ENCODE assay signal across 8 mouse cellular contexts in the genomic region with DNA sequence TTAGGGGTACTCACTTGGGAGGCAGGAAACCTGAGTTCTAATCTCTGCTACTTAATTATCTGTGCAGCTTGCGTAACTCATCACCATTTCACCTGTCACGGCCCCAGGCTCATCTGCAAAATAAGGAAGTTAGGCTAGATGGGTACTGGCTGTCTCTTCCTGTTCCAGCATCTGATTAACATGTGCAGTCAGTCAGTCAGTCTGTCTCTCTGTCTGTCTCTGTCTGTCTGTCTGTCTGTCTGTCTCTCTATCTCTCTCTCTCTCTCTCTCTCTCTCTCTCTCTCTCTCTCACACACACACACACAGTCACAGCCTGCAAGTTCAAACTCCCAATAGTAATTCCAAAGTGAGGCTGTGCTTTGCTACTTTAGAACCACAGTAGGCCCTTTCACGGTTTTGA. TPM values are rescaled to one million over a fixed set of nuclear protein-coding genes. Genes with fewer than 3 reads are reported as not detected.
DNase-seq lines count a peak whose midpoint lies in the region; ATAC-seq and TF ChIP-seq lines count a peak whose summit lies in the region.
"Not testable (repeated sequence)": the region's sequence is repeated elsewhere in the genome, so short reads cannot be mapped to it uniquely, and the experiment has no call there.

No protein-coding gene starts in this region.

- H3K4me1 ChIP-seq in forebrain, embryonic 12.5 days, result peaks cover 15% of the 10 kb centered on the region
- H3K4me1 ChIP-seq in heart, embryonic 16.5 days (ENCODE audit: control insufficient read depth, insufficient read depth, low read length), result peaks cover 10% of the 10 kb centered on the region
- peaks cover 17% of the 10 kb centered on the region for H3K4me1 ChIP-seq in kidney, embryonic 15.5 days
- H3K4me1 ChIP-seq in liver, postnatal 0 days (ENCODE audit: insufficient read depth), result not testable (repeated sequence)
- peaks cover 14% of the 10 kb centered on the region for H3K4me1 ChIP-seq in midbrain, embryonic 15.5 days

- TF ChIP-seq CTCF in liver, postnatal 0 days (IDR thresholded peaks at IDR 0.05; ENCODE audit: low read depth), result not testable (repeated sequence)

- WGBS in forebrain, embryonic 12.5 days, result 43% methylated on average over 3 of the region's 3 CpGs
- WGBS in heart, embryonic 16.5 days, result 18% methylated on average over 3 of the region's 3 CpGs
- WGBS in kidney, embryonic 15.5 days, result 28% methylated on average over 3 of the region's 3 CpGs
- 13% methylated on average over 3 of the region's 3 CpGs for WGBS in liver, postnatal 0 days (ENCODE audit: insufficient replicate concordance)
- 28% methylated on average over 3 of the region's 3 CpGs for WGBS in midbrain, embryonic 15.5 days

- H3K9me3 ChIP-seq in forebrain, embryonic 12.5 days; heart, embryonic 16.5 days (replicated peaks; ENCODE audit: control insufficient read depth, low read length); kidney, embryonic 15.5 days (replicated peaks); liver, postnatal 0 days (ENCODE audit: low read length); midbrain, embryonic 15.5 days: not testable (repeated sequence)

- H3K9ac ChIP-seq in forebrain, embryonic 12.5 days, result peak overlapping the region; percentile 83
- H3K9ac ChIP-seq in heart, embryonic 16.5 days (ENCODE audit: low read length), result peak overlapping the region; percentile 92
- peak overlapping the region; percentile 86 for H3K9ac ChIP-seq in kidney, embryonic 15.5 days
- H3K9ac ChIP-seq in liver, postnatal 0 days (replicated peaks), result peak overlapping the region; percentile 85
- peak overlapping the region; percentile 99 for H3K9ac ChIP-seq in midbrain, embryonic 15.5 days

- TF ChIP-seq EP300 in liver, postnatal 0 days (IDR thresholded peaks at IDR 0.05; ENCODE audit: low read depth), result not testable (repeated sequence)

- not testable (repeated sequence) for H3K27ac ChIP-seq in forebrain, embryonic 12.5 days
- peak overlapping the region; percentile 97 for H3K27ac ChIP-seq in heart, embryonic 16.5 days (ENCODE audit: low read length)
- H3K27ac ChIP-seq in kidney, embryonic 15.5 days, result peak overlapping the region; percentile 99
- H3K27ac ChIP-seq in liver, postnatal 0 days (ENCODE audit: low read depth), result peak overlapping the region; percentile 94
- peak overlapping the region; percentile 99; the same call in 1 of the 2 replicates for H3K27ac ChIP-seq in midbrain, embryonic 15.5 days

- peak; percentile 81 for DNase-seq in A20 (ENCODE audit: low read depth, low spot score)
- DNase-seq in brain, adult 2 months (ENCODE audit: low read depth, low spot score), result peak; percentile 16
- not testable (repeated sequence) for DNase-seq in liver, postnatal 0 days
- DNase-seq in spleen, postnatal 10 days (ENCODE audit: low spot score in 2 of 2), result peak; percentile 17 to 22

- not testable (repeated sequence) for ATAC-seq in forebrain, embryonic 12.5 days (ENCODE audit: low FRiP score); heart, embryonic 16.5 days (replicated peaks; ENCODE audit: extremely low read depth, insufficient read depth, low FRiP score); kidney, embryonic 15.5 days (replicated peaks; ENCODE audit: low FRiP score); liver, postnatal 0 days; midbrain, embryonic 15.5 days (replicated peaks)

- not testable (repeated sequence) for H3K36me3 ChIP-seq in forebrain, embryonic 12.5 days (replicated peaks); heart, embryonic 16.5 days (ENCODE audit: control insufficient read depth, insufficient read depth); liver, postnatal 0 days (replicated peaks; ENCODE audit: insufficient read depth, low read length); midbrain, embryonic 15.5 days (replicated peaks)
- H3K36me3 ChIP-seq in kidney, embryonic 15.5 days, result peaks cover 22% of the 10 kb centered on the region; the same call in 1 of the 2 replicates

- H3K27me3 ChIP-seq in forebrain, embryonic 12.5 days; heart, embryonic 16.5 days (ENCODE audit: control insufficient read depth, insufficient read depth, low read length); kidney, embryonic 15.5 days; liver, postnatal 0 days (ENCODE audit: insufficient read depth, low read length); midbrain, embryonic 15.5 days (replicated peaks): not testable (repeated sequence)

- peak overlapping the region; percentile 62 for H3K4me2 ChIP-seq in forebrain, embryonic 12.5 days
- H3K4me2 ChIP-seq in heart, embryonic 16.5 days (ENCODE audit: low read depth, low read length), result peak overlapping the region; percentile 81
- peak overlapping the region; percentile 64 for H3K4me2 ChIP-seq in kidney, embryonic 15.5 days
- peak overlapping the region; percentile 71 for H3K4me2 ChIP-seq in liver, postnatal 0 days (ENCODE audit: low read depth, low read length)
- H3K4me2 ChIP-seq in midbrain, embryonic 15.5 days, result peak overlapping the region; percentile 58

- H3K4me3 ChIP-seq in forebrain, embryonic 12.5 days (replicated peaks), result peak overlapping the region; percentile 82
- peak overlapping the region; percentile 89 for H3K4me3 ChIP-seq in heart, embryonic 16.5 days (ENCODE audit: low read length)
- H3K4me3 ChIP-seq in kidney, embryonic 15.5 days (replicated peaks), result peak overlapping the region; percentile 92
- H3K4me3 ChIP-seq in liver, postnatal 0 days (ENCODE audit: low read depth, low read length), result peak overlapping the region; percentile 85
- peak overlapping the region; percentile 97 for H3K4me3 ChIP-seq in midbrain, embryonic 15.5 days

RNA-seq across cellular contexts. Expression of a gene that starts 1.0 kb away (rescaled TPM):
- 220 and 230 TPM in 2 replicates for polyA plus RNA-seq in forebrain, embryonic 12.5 days (2016; fragmentation: Nextera tagmentation; extraction: Ambion mirVana)
- 151 and 155 TPM in 2 replicates for polyA plus RNA-seq in heart, embryonic 16.5 days (2015; fragmentation: Nextera tagmentation; extraction: Ambion mirVana)
- polyA plus RNA-seq in kidney, embryonic 15.5 days (2015; fragmentation: Nextera tagmentation; extraction: Ambion mirVana), result 209 and 225 TPM in 2 replicates
- polyA plus RNA-seq in liver, postnatal 0 days (2015; fragmentation: Nextera tagmentation; extraction: Ambion mirVana), result 95.8 and 97.3 TPM in 2 replicates
- polyA plus RNA-seq in midbrain, embryonic 15.5 days (2015; fragmentation: Nextera tagmentation; extraction: Ambion mirVana), result 135 and 140 TPM in 2 replicates
